Mouse (Mus musculus): Measurements from ENCODE around the gene Ccdc33. TPM values are rescaled to one million over a fixed set of nuclear protein-coding genes. Genes with fewer than 3 reads are reported as not detected.

Gene Ccdc33
- total and polyA plus RNA-seq, 3 experiments: 0.05 TPM; not detected in 2

- no peaks in the 10 kb centered on the region for H3K9me3 ChIP-seq (replicated peaks)
- H3K36me3 ChIP-seq (replicated peaks): no peaks in the 10 kb centered on the region
- H3K4me1 ChIP-seq (ENCODE audit: insufficient read depth, low read depth, low read length): no peaks in the 10 kb centered on the region
- H3K27me3 ChIP-seq (ENCODE audit: insufficient read depth, low read length): peaks cover 30% of the 10 kb centered on the region
- DNase-seq (ENCODE audit: low spot score) (no peak), ATAC-seq (ENCODE audit: extremely low read depth, insufficient number of reproducible peaks, low FRiP score, poor library complexity, severe bottlenecking) (no peak)
- no peak for TF ChIP-seq POLR2AphosphoS5 (IDR thresholded peaks at IDR 0.05; ENCODE audit: insufficient replicate concordance, low read depth, low read length)
- TF ChIP-seq GATA1 (IDR thresholded peaks at IDR 0.05; ENCODE audit: borderline replicate concordance, low read length): no peak
- no peak for TF ChIP-seq TAL1 (conservative IDR thresholded peaks at IDR 0.05; ENCODE audit: low read depth, low read length)
- TF ChIP-seq GATA2 (IDR thresholded peaks at IDR 0.05; ENCODE audit: borderline replicate concordance, low read depth, low read length): no peak
- no peak for TF ChIP-seq CTCF (IDR thresholded peaks at IDR 0.05; ENCODE audit: low read depth, low read length)
- no peak overlapping the region for H3K4me3 ChIP-seq (ENCODE audit: low read depth, low read length)
Observed at GRCm38 (mm10) chr9:58148806-58149205, 30.2 kb upstream of the Ccdc33 start.

DNA sequence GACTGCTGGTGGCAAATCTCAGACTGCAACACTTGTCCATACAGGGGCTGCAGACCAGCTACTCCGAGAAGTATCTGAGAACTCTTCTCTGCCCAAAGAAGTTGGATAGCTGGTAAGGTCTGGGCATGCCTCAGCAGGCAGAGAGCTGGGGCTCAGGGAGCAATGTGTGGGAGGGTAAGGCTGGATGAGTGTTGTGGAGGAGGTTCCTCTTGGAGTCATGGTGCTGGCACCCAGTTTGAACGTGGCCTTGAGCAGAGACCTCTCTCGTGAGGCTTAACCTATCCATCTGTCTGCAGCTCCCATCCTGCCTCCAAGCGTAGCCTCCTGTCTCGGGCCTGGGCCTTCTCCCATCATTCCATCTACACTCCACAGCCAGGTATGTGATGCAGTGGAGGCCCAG is 26.8 kb upstream of the Ccdc33 start:
- no peaks in the 10 kb centered on the region for H3K4me1 ChIP-seq (ENCODE audit: insufficient read depth, low read depth, low read length)
- TF ChIP-seq POLR2AphosphoS5 (IDR thresholded peaks at IDR 0.05; ENCODE audit: insufficient replicate concordance, low read depth, low read length): no peak
- no peak for TF ChIP-seq TAL1 (conservative IDR thresholded peaks at IDR 0.05; ENCODE audit: low read depth, low read length)
- TF ChIP-seq GATA2 (IDR thresholded peaks at IDR 0.05; ENCODE audit: borderline replicate concordance, low read depth, low read length): no peak
- TF ChIP-seq GATA1 (IDR thresholded peaks at IDR 0.05; ENCODE audit: borderline replicate concordance, low read length): no peak
- no peak for TF ChIP-seq CTCF (IDR thresholded peaks at IDR 0.05; ENCODE audit: low read depth, low read length)
- no peak overlapping the region for H3K4me3 ChIP-seq (ENCODE audit: low read depth, low read length)
- DNase-seq (ENCODE audit: low spot score) (no peak), ATAC-seq (ENCODE audit: extremely low read depth, insufficient number of reproducible peaks, low FRiP score, poor library complexity, severe bottlenecking) (no peak)
- peaks cover 22% of the 10 kb centered on the region for H3K27me3 ChIP-seq (ENCODE audit: insufficient read depth, low read length)
- H3K9me3 ChIP-seq (replicated peaks): no peaks in the 10 kb centered on the region
- no peaks in the 10 kb centered on the region for H3K36me3 ChIP-seq (replicated peaks)

DNA sequence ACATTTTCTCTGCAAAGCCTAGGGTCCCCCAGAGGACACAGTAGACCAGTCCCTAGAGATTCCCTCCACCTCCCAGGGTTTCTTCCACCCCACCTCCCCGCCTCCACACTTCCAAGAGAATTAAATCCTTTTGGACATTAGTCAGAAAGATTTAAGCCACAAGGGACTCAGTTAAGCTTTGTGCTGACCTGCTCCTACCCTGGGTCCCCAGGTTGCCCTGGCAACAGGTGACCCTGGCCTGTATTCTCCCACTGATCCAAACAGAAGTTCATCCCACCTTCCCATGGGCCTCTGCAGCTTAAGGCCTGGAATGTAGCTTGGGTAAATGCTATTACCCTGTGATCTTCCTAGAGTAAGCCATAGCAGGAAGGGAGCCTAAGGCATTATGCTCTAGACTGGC is 26.0 kb upstream of the Ccdc33 start:
- no peak for ATAC-seq (ENCODE audit: extremely low read depth, insufficient number of reproducible peaks, low FRiP score, poor library complexity, severe bottlenecking)
- Histone ChIP-seq H3K9me3 (replicated peaks) (no peaks in the 10 kb centered on the region), H3K4me1 (ENCODE audit: insufficient read depth, low read depth, low read length) (no peaks in the 10 kb centered on the region), H3K36me3 (replicated peaks) (no peaks in the 10 kb centered on the region), H3K27me3 (ENCODE audit: insufficient read depth, low read length) (peaks cover 21% of the 10 kb centered on the region), H3K4me3 (ENCODE audit: low read depth, low read length) (no peak overlapping the region)
- DNase-seq (ENCODE audit: low spot score): no peak
- TF ChIP-seq GATA1 (IDR thresholded peaks at IDR 0.05; ENCODE audit: borderline replicate concordance, low read length) (no peak), GATA2 (IDR thresholded peaks at IDR 0.05; ENCODE audit: borderline replicate concordance, low read depth, low read length) (no peak), TAL1 (conservative IDR thresholded peaks at IDR 0.05; ENCODE audit: low read depth, low read length) (no peak), POLR2AphosphoS5 (IDR thresholded peaks at IDR 0.05; ENCODE audit: insufficient replicate concordance, low read depth, low read length) (no peak), CTCF (IDR thresholded peaks at IDR 0.05; ENCODE audit: low read depth, low read length) (no peak)

GRCm38 (mm10) chr9:58143419-58143818 is 24.8 kb upstream of the Ccdc33 start:
- TF ChIP-seq CTCF (IDR thresholded peaks at IDR 0.05; ENCODE audit: low read depth, low read length) (no peak), TAL1 (conservative IDR thresholded peaks at IDR 0.05; ENCODE audit: low read depth, low read length) (no peak), GATA2 (IDR thresholded peaks at IDR 0.05; ENCODE audit: borderline replicate concordance, low read depth, low read length) (no peak), GATA1 (IDR thresholded peaks at IDR 0.05; ENCODE audit: borderline replicate concordance, low read length) (no peak), POLR2AphosphoS5 (IDR thresholded peaks at IDR 0.05; ENCODE audit: insufficient replicate concordance, low read depth, low read length) (no peak)
- H3K4me1 ChIP-seq (ENCODE audit: insufficient read depth, low read depth, low read length): no peaks in the 10 kb centered on the region
- ATAC-seq (ENCODE audit: extremely low read depth, insufficient number of reproducible peaks, low FRiP score, poor library complexity, severe bottlenecking) (no peak), DNase-seq (ENCODE audit: low spot score) (no peak)
- H3K27me3 ChIP-seq (ENCODE audit: insufficient read depth, low read length): peaks cover 17% of the 10 kb centered on the region
- no peaks in the 10 kb centered on the region for H3K9me3 ChIP-seq (replicated peaks)
- no peak overlapping the region for H3K4me3 ChIP-seq (ENCODE audit: low read depth, low read length)
- no peaks in the 10 kb centered on the region for H3K36me3 ChIP-seq (replicated peaks)

DNA sequence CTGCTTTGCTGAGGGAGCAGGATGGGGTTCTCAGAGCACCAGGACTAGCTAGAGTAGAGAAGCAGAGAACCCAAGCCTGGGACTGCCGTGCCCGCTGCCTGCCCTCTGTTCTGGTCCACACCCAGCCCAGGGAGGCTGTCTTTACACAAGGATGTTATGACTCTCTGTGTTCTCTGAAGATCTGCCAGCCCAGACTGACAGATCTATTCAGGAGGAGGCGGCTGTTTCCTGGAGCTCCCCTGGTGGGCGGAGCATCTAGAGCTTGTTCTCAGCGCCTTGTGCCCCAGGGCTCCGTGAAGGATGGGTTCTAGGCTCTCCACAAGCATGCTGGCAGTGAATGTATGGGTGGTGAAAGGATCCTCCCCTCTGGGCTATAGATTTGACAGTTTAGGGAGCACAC is 21.3 kb upstream of the Ccdc33 start:
- H3K36me3 ChIP-seq (replicated peaks): no peaks in the 10 kb centered on the region
- ATAC-seq (ENCODE audit: extremely low read depth, insufficient number of reproducible peaks, low FRiP score, poor library complexity, severe bottlenecking): no peak
- peaks cover 6% of the 10 kb centered on the region for H3K27me3 ChIP-seq (ENCODE audit: insufficient read depth, low read length)
- no peak for TF ChIP-seq GATA2 (IDR thresholded peaks at IDR 0.05; ENCODE audit: borderline replicate concordance, low read depth, low read length)
- TF ChIP-seq TAL1 (conservative IDR thresholded peaks at IDR 0.05; ENCODE audit: low read depth, low read length): no peak
- TF ChIP-seq POLR2AphosphoS5 (IDR thresholded peaks at IDR 0.05; ENCODE audit: insufficient replicate concordance, low read depth, low read length): no peak
- TF ChIP-seq CTCF (IDR thresholded peaks at IDR 0.05; ENCODE audit: low read depth, low read length): no peak
- H3K4me3 ChIP-seq (ENCODE audit: low read depth, low read length): no peak overlapping the region
- no peaks in the 10 kb centered on the region for H3K9me3 ChIP-seq (replicated peaks)
- no peaks in the 10 kb centered on the region for H3K4me1 ChIP-seq (ENCODE audit: insufficient read depth, low read depth, low read length)
- no peak for DNase-seq (ENCODE audit: low spot score)

DNA sequence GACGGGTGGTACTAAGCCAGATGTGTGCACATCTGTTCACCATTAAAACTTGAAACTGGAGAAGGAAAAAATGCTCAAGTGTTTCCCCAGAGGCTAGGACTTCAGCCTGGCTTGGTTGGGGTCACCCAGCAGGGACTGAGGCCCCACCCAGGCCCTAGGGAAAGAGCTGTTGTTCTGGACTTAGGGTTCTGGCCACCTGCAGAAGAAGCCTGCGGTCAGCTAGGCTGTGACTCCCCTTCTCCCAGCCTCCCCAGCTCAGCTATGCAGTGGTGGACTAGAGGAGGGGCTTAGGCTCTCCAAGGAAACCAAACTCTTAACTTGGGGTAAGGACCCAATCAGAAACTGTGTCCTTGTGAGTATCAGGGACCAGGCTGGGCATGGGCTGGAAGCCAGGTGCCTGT is 17.3 kb upstream of the Ccdc33 start:
- Histone ChIP-seq H3K36me3 (replicated peaks) (no peaks in the 10 kb centered on the region), H3K9me3 (replicated peaks) (no peaks in the 10 kb centered on the region), H3K4me1 (ENCODE audit: insufficient read depth, low read depth, low read length) (no peaks in the 10 kb centered on the region), H3K4me3 (ENCODE audit: low read depth, low read length) (no peak overlapping the region), H3K27me3 (ENCODE audit: insufficient read depth, low read length) (peaks cover 7% of the 10 kb centered on the region)
- TF ChIP-seq GATA1 (IDR thresholded peaks at IDR 0.05; ENCODE audit: borderline replicate concordance, low read length) (no peak), CTCF (IDR thresholded peaks at IDR 0.05; ENCODE audit: low read depth, low read length) (no peak), POLR2AphosphoS5 (IDR thresholded peaks at IDR 0.05; ENCODE audit: insufficient replicate concordance, low read depth, low read length) (no peak)
- no peak for ATAC-seq (ENCODE audit: extremely low read depth, insufficient number of reproducible peaks, low FRiP score, poor library complexity, severe bottlenecking)
- no peak for DNase-seq (ENCODE audit: low spot score)

GRCm38 (mm10) chr9:58134906-58135305 is 16.3 kb upstream of the Ccdc33 start:
- DNase-seq (ENCODE audit: low spot score) (no peak), ATAC-seq (ENCODE audit: extremely low read depth, insufficient number of reproducible peaks, low FRiP score, poor library complexity, severe bottlenecking) (no peak)
- no peaks in the 10 kb centered on the region for H3K9me3 ChIP-seq (replicated peaks)
- no peaks in the 10 kb centered on the region for H3K36me3 ChIP-seq (replicated peaks)
- H3K4me1 ChIP-seq (ENCODE audit: insufficient read depth, low read depth, low read length): no peaks in the 10 kb centered on the region
- peaks cover 7% of the 10 kb centered on the region for H3K27me3 ChIP-seq (ENCODE audit: insufficient read depth, low read length)
- no peak overlapping the region for H3K4me3 ChIP-seq (ENCODE audit: low read depth, low read length)
- TF ChIP-seq GATA2 (IDR thresholded peaks at IDR 0.05; ENCODE audit: borderline replicate concordance, low read depth, low read length): no peak
- TF ChIP-seq GATA1 (IDR thresholded peaks at IDR 0.05; ENCODE audit: borderline replicate concordance, low read length): no peak
- TF ChIP-seq POLR2AphosphoS5 (IDR thresholded peaks at IDR 0.05; ENCODE audit: insufficient replicate concordance, low read depth, low read length): no peak
- no peak for TF ChIP-seq TAL1 (conservative IDR thresholded peaks at IDR 0.05; ENCODE audit: low read depth, low read length)
- no peak for TF ChIP-seq CTCF (IDR thresholded peaks at IDR 0.05; ENCODE audit: low read depth, low read length)

All from G1E (cell line).